Mouse (Mus musculus) myocyte (in vitro differentiated cells): ENCODE data around the gene Astn1. TPM values are rescaled to one million over a fixed set of nuclear protein-coding genes. Genes with fewer than 3 reads are reported as not detected.

Source experiments
- H3K27me3 ChIP-seq: one replicate; pipeline ENCODE4 v1.6.1; 2011; ENCODE audit not compliant: control insufficient read depth, insufficient read depth, insufficient read length
- H3K36me3 ChIP-seq: one replicate; pipeline ENCODE4 v1.6.1; 2011; ENCODE audit not compliant: control insufficient read depth, insufficient read depth
- H3K4me2 ChIP-seq: one replicate; pipeline ENCODE4 v1.6.1; 2011; ENCODE audit warnings: low read depth, control low read depth
- H3K4me3 ChIP-seq: one replicate; pipeline ENCODE4 v1.5.1; 2011; ENCODE audit warnings: mild to moderate bottlenecking, control low read depth, moderate library complexity
- H3K79me2 ChIP-seq: one replicate; pipeline ENCODE4 v1.6.1; 2011; ENCODE audit not compliant: control insufficient read depth, insufficient read depth
- H3ac ChIP-seq: one replicate; pipeline ENCODE4 v1.6.1; 2011; ENCODE audit not compliant: control insufficient read depth, insufficient read length
- CEBPB ChIP-seq: IDR thresholded peaks from 2 replicates; pipeline ENCODE4 v1.6.1; 2011; ENCODE audit warnings: mild to moderate bottlenecking, moderate library complexity; ENCODE audit not compliant: poor library complexity, insufficient read depth, severe bottlenecking
- E2F4 ChIP-seq: IDR thresholded peaks from one replicate; pipeline ENCODE4 v1.6.1; 2011; ENCODE audit warnings: mild to moderate bottlenecking, control low read depth, moderate library complexity; ENCODE audit not compliant: insufficient read depth
- MAX ChIP-seq: IDR thresholded peaks from one replicate; pipeline ENCODE4 v1.6.1; 2011; ENCODE audit warnings: low read depth, mild to moderate bottlenecking, control low read depth
- MYOD1 ChIP-seq, 3 experiments: IDR thresholded peaks; one replicate each; pipeline ENCODE4 v1.6.1; 2011; ENCODE audit warnings: control low read depth in 2 of 3, low read depth in 2 of 3, mild to moderate bottlenecking in 2 of 3, moderate library complexity in 1 of 3; ENCODE audit not compliant: insufficient read length in 2 of 3, control insufficient read depth in 1 of 3
- MYOG ChIP-seq, 3 experiments: IDR thresholded peaks; one replicate each; pipeline ENCODE4 v1.6.1; 2011; ENCODE audit warnings: control low read depth in 2 of 3, low read depth in 2 of 3, mild to moderate bottlenecking in 2 of 3; ENCODE audit not compliant: insufficient read length in 2 of 3, control insufficient read depth in 1 of 3, insufficient read depth in 1 of 3
- POLR2A ChIP-seq: IDR thresholded peaks from one replicate; pipeline ENCODE4 v1.6.1; 2011; ENCODE audit warnings: low read depth, mild to moderate bottlenecking, control low read depth, moderate library complexity; ENCODE audit not compliant: insufficient read length
- POLR2AphosphoS2 ChIP-seq: IDR thresholded peaks from one replicate; pipeline ENCODE4 v1.6.1; 2011; ENCODE audit warnings: low read depth, control low read depth; ENCODE audit not compliant: insufficient read length
- REST ChIP-seq: IDR thresholded peaks from one replicate; pipeline ENCODE4 v1.6.1; 2011; ENCODE audit warnings: mild to moderate bottlenecking, control low read depth, moderate library complexity; ENCODE audit not compliant: insufficient read depth, insufficient read length
- SRF ChIP-seq: IDR thresholded peaks from one replicate; pipeline ENCODE4 v1.6.1; 2011; ENCODE audit warnings: low read depth; ENCODE audit not compliant: control insufficient read depth, insufficient read length
- TCF12 ChIP-seq: IDR thresholded peaks from one replicate; pipeline ENCODE4 v1.6.1; 2011; ENCODE audit warnings: mild to moderate bottlenecking, control low read depth; ENCODE audit not compliant: poor library complexity, insufficient read depth, severe bottlenecking
- TCF3 ChIP-seq: IDR thresholded peaks from one replicate; pipeline ENCODE4 v1.6.1; 2011; ENCODE audit warnings: low read depth, control low read depth; ENCODE audit not compliant: insufficient read length
- USF1 ChIP-seq: IDR thresholded peaks from one replicate; pipeline ENCODE4 v1.6.1; 2011; ENCODE audit warnings: low read depth, mild to moderate bottlenecking, control low read depth, moderate library complexity
- polyA plus RNA-seq: library from polyadenylated mRNA; unstranded; fragments of >200 nt; fragmentation: generic; extraction: Trizol; gene quantifications from one replicate; pipeline ENCODE4 v1.2.1, GENCODE M21; 2012; ENCODE audit warnings: missing spikeins

Gene Astn1
- not detected for polyA plus RNA-seq

- TF ChIP-seq E2F4 (no peak), TCF3 (no peak), TCF12 (no peak), CEBPB (no peak), MYOD1 (IDR thresholded peaks at IDR 0.05; ENCODE audit: control insufficient read depth in 1 of 3, insufficient read length in 2 of 3, low read depth in 2 of 3) (no peak), POLR2AphosphoS2 (no peak), REST (no peak), USF1 (no peak), POLR2A (no peak), SRF (no peak), MYOG (IDR thresholded peaks at IDR 0.05; ENCODE audit: control insufficient read depth in 1 of 3, insufficient read depth in 1 of 3, insufficient read length in 2 of 3, low read depth in 2 of 3) (no peak), MAX (no peak)
- Histone ChIP-seq H3K27me3 (no peaks in the 10 kb centered on the region), H3ac (no peak within 1 kb of the TSS), H3K36me3 (no peaks in the 10 kb centered on the region), H3K79me2 (no peaks in the 10 kb centered on the region), H3K4me3 (no peak within 1 kb of the TSS), H3K4me2 (no peak within 1 kb of the TSS)
Observed at GRCm38 (mm10) chr1:158361964-158362291, at the start of gene Astn1. TSS of gene Astn1 (plus strand) at chr1:158362273.

GRCm38 (mm10) chr1:158323325-158323724, 38.7 kb upstream of the Astn1 start:
- no peaks in the 10 kb centered on the region for H3K27me3 ChIP-seq
- H3ac ChIP-seq: no peak overlapping the region
- no peak for TF ChIP-seq CEBPB
- TF ChIP-seq SRF: no peak
- no peak for TF ChIP-seq MYOG (IDR thresholded peaks at IDR 0.05; ENCODE audit: control insufficient read depth in 1 of 3, insufficient read depth in 1 of 3, insufficient read length in 2 of 3, low read depth in 2 of 3)
- no peak for TF ChIP-seq TCF3
- TF ChIP-seq POLR2AphosphoS2: no peak
- TF ChIP-seq E2F4: no peak
- no peak for TF ChIP-seq POLR2A
- no peak for TF ChIP-seq MYOD1 (IDR thresholded peaks at IDR 0.05; ENCODE audit: control insufficient read depth in 1 of 3, insufficient read length in 2 of 3, low read depth in 2 of 3)
- no peak for TF ChIP-seq USF1
- TF ChIP-seq REST: no peak
- no peak for TF ChIP-seq MAX
- TF ChIP-seq TCF12: no peak
- no peak overlapping the region for H3K4me2 ChIP-seq
- no peaks in the 10 kb centered on the region for H3K36me3 ChIP-seq
- H3K4me3 ChIP-seq: no peak overlapping the region
- no peaks in the 10 kb centered on the region for H3K79me2 ChIP-seq

GRCm38 (mm10) chr1:158328126-158328525, 33.9 kb upstream of the Astn1 start:
- no peak overlapping the region for H3ac ChIP-seq
- H3K79me2 ChIP-seq: no peaks in the 10 kb centered on the region
- TF ChIP-seq POLR2AphosphoS2: no peak
- TF ChIP-seq E2F4: no peak
- TF ChIP-seq REST: no peak
- no peak for TF ChIP-seq MYOG (IDR thresholded peaks at IDR 0.05; ENCODE audit: control insufficient read depth in 1 of 3, insufficient read depth in 1 of 3, insufficient read length in 2 of 3, low read depth in 2 of 3)
- TF ChIP-seq USF1: no peak
- no peak for TF ChIP-seq TCF3
- no peak for TF ChIP-seq MAX
- no peak for TF ChIP-seq CEBPB
- TF ChIP-seq MYOD1 (IDR thresholded peaks at IDR 0.05; ENCODE audit: control insufficient read depth in 1 of 3, insufficient read length in 2 of 3, low read depth in 2 of 3): no peak
- TF ChIP-seq SRF: no peak
- no peak for TF ChIP-seq POLR2A
- no peak for TF ChIP-seq TCF12
- H3K4me2 ChIP-seq: no peak overlapping the region
- H3K4me3 ChIP-seq: no peak overlapping the region
- no peaks in the 10 kb centered on the region for H3K27me3 ChIP-seq
- no peaks in the 10 kb centered on the region for H3K36me3 ChIP-seq

GRCm38 (mm10) chr1:158328839-158329238, 33.2 kb upstream of the Astn1 start:
- no peaks in the 10 kb centered on the region for H3K79me2 ChIP-seq
- no peak overlapping the region for H3ac ChIP-seq
- no peak overlapping the region for H3K4me3 ChIP-seq
- no peak for TF ChIP-seq E2F4
- no peak for TF ChIP-seq MYOG (IDR thresholded peaks at IDR 0.05; ENCODE audit: control insufficient read depth in 1 of 3, insufficient read depth in 1 of 3, insufficient read length in 2 of 3, low read depth in 2 of 3)
- no peak for TF ChIP-seq CEBPB
- TF ChIP-seq MYOD1 (IDR thresholded peaks at IDR 0.05; ENCODE audit: control insufficient read depth in 1 of 3, insufficient read length in 2 of 3, low read depth in 2 of 3): no peak
- no peak for TF ChIP-seq SRF
- no peak for TF ChIP-seq MAX
- no peak for TF ChIP-seq USF1
- no peak for TF ChIP-seq POLR2AphosphoS2
- no peak for TF ChIP-seq POLR2A
- TF ChIP-seq TCF3: no peak
- no peak for TF ChIP-seq REST
- no peak for TF ChIP-seq TCF12
- no peaks in the 10 kb centered on the region for H3K27me3 ChIP-seq
- H3K36me3 ChIP-seq: no peaks in the 10 kb centered on the region
- H3K4me2 ChIP-seq: no peak overlapping the region

GRCm38 (mm10) chr1:158343243-158343714, 18.8 kb upstream of the Astn1 start:
- TF ChIP-seq POLR2AphosphoS2: no peak
- TF ChIP-seq E2F4: no peak
- no peak for TF ChIP-seq TCF12
- no peak for TF ChIP-seq MYOG (IDR thresholded peaks at IDR 0.05; ENCODE audit: control insufficient read depth in 1 of 3, insufficient read depth in 1 of 3, insufficient read length in 2 of 3, low read depth in 2 of 3)
- no peak for TF ChIP-seq CEBPB
- no peak for TF ChIP-seq REST
- no peak for TF ChIP-seq POLR2A
- TF ChIP-seq USF1: no peak
- TF ChIP-seq MYOD1 (IDR thresholded peaks at IDR 0.05; ENCODE audit: control insufficient read depth in 1 of 3, insufficient read length in 2 of 3, low read depth in 2 of 3): no peak
- no peak for TF ChIP-seq MAX
- no peak for TF ChIP-seq TCF3
- TF ChIP-seq SRF: no peak
- Histone ChIP-seq H3K4me2 (no peak overlapping the region), H3ac (no peak overlapping the region), H3K4me3 (no peak overlapping the region), H3K27me3 (no peaks in the 10 kb centered on the region), H3K79me2 (no peaks in the 10 kb centered on the region), H3K36me3 (no peaks in the 10 kb centered on the region)
